Mouse (Mus musculus) CH12.LX (cell line): ENCODE data around the gene Nr0b2. TPM values are rescaled to one million over a fixed set of nuclear protein-coding genes. Genes with fewer than 3 reads are reported as not detected.
A peak's percentile ranks its signal among the peaks of the same experiment; 100 is the strongest.

Source experiments
- DNase-seq: peaks from one replicate; pipeline ENCODE4 v3.0.0-alpha.2; 2013; ENCODE audit errors: extremely low read depth
- H3K27ac ChIP-seq: 2 replicates; pipeline ENCODE4 v1.5.1; 2012; ENCODE audit warnings: low read depth, mild to moderate bottlenecking, control low read depth, moderate library complexity; ENCODE audit not compliant: insufficient read depth
- H3K27me3 ChIP-seq: replicated peaks from 2 replicates; pipeline ENCODE3; 2012; ENCODE audit warnings: inconsistent platforms
- H3K36me3 ChIP-seq, 2 experiments: replicated peaks in 1 of 2; 2 replicates each; pipeline versions ENCODE3 to v1.6.1; 2012; ENCODE audit warnings: inconsistent platforms in 1 of 2, low read length in 1 of 2, mild to moderate bottlenecking in 1 of 2, mixed read lengths in 1 of 2, moderate library complexity in 1 of 2; ENCODE audit not compliant: control insufficient read depth in 1 of 2, insufficient read depth in 1 of 2
- H3K4me1 ChIP-seq, 2 experiments: 2 replicates each; pipeline ENCODE4 v1.6.1; 2012; ENCODE audit warnings: inconsistent platforms in 1 of 2, moderate library complexity in 1 of 2; ENCODE audit not compliant: insufficient read depth in 2 of 2, control insufficient read depth in 1 of 2
- H3K4me2 ChIP-seq: 2 replicates; pipeline ENCODE4 v1.6.1; 2012; ENCODE audit warnings: low read depth, mild to moderate bottlenecking, control low read depth; ENCODE audit not compliant: poor library complexity, insufficient read depth, severe bottlenecking
- H3K4me3 ChIP-seq, 3 experiments: fragments of 150-350 bp in 1 of 3; sonication (generic) in 1 of 3; replicated peaks in 1 of 3; 2 replicates each; pipeline versions ENCODE3 to v1.5.1; 2011 to 2012; ENCODE audit warnings: low read depth in 2 of 3, low read length in 2 of 3, mild to moderate bottlenecking in 2 of 3, moderate library complexity in 2 of 3, control low read depth in 1 of 3, improper control_type of control experiment in 1 of 3, inconsistent platforms in 1 of 3, mixed read lengths in 1 of 3; ENCODE audit not compliant: poor library complexity in 1 of 3
- H3K79me2 ChIP-seq: replicated peaks from 2 replicates; pipeline ENCODE4 v1.6.1; 2012; ENCODE audit warnings: mild to moderate bottlenecking, moderate library complexity; ENCODE audit not compliant: control insufficient read depth, poor library complexity, insufficient read depth, severe bottlenecking; ENCODE audit errors: extremely low read depth
- H3K9ac ChIP-seq: 2 replicates; pipeline ENCODE4 v1.6.1; 2012; ENCODE audit warnings: low read depth, mild to moderate bottlenecking, control low read depth, moderate library complexity; ENCODE audit not compliant: insufficient read depth
- H3K9me3 ChIP-seq: replicated peaks from 2 replicates; pipeline ENCODE3; 2012; ENCODE audit warnings: low read length, inconsistent platforms, mixed read lengths
- CHD1 ChIP-seq: IDR thresholded peaks from 2 replicates; pipeline ENCODE4 v1.6.1; 2012; ENCODE audit warnings: low read depth, low read length, improper control_type of control experiment, inconsistent platforms
- CHD2 ChIP-seq: IDR thresholded peaks from 2 replicates; pipeline ENCODE4 v1.6.1; 2011; ENCODE audit warnings: low read length, improper control_type of control experiment
- CTCF ChIP-seq, 2 experiments: IDR thresholded peaks in 1 of 2; conservative IDR thresholded peaks in 1 of 2; 2 replicates each; pipeline ENCODE4 v1.5.1; 2011 to 2012; ENCODE audit warnings: low read depth in 2 of 2, low read length in 2 of 2, improper control_type of control experiment in 1 of 2, inconsistent platforms in 1 of 2, mild to moderate bottlenecking in 1 of 2, moderate library complexity in 1 of 2
- E2F4 ChIP-seq: IDR thresholded peaks from 2 replicates; pipeline ENCODE4 v1.6.1; 2011; ENCODE audit warnings: low read depth, low read length, improper control_type of control experiment; ENCODE audit not compliant: insufficient replicate concordance
- ELF1 ChIP-seq: IDR thresholded peaks from 2 replicates; pipeline ENCODE4 v1.6.1; 2014; ENCODE audit warnings: low read depth, mild to moderate bottlenecking, inconsistent platforms, low read length, improper control_type of control experiment
- GABPA ChIP-seq: IDR thresholded peaks from 2 replicates; pipeline ENCODE4 v1.6.1; 2012; ENCODE audit warnings: low read depth, low read length, improper control_type of control experiment, inconsistent platforms; ENCODE audit not compliant: insufficient replicate concordance
- JUN ChIP-seq: IDR thresholded peaks from 2 replicates; pipeline ENCODE4 v1.6.1; 2011; ENCODE audit warnings: low read depth, mild to moderate bottlenecking, low read length, improper control_type of control experiment, moderate library complexity; ENCODE audit not compliant: insufficient read depth
- MXI1 ChIP-seq: IDR thresholded peaks from 2 replicates; pipeline ENCODE4 v1.6.1; 2011; ENCODE audit warnings: mild to moderate bottlenecking, low read depth, low read length, improper control_type of control experiment
- NELFE ChIP-seq: IDR thresholded peaks from 2 replicates; pipeline ENCODE4 v1.6.1; 2011; ENCODE audit warnings: low read depth, low read length, improper control_type of control experiment
- PAX5 ChIP-seq: IDR thresholded peaks from 2 replicates; pipeline ENCODE4 v1.6.1; 2012; ENCODE audit warnings: low read length, inconsistent platforms, mixed read lengths
- RAD21 ChIP-seq: IDR thresholded peaks from 2 replicates; pipeline ENCODE4 v1.6.1; 2011; ENCODE audit warnings: low read depth, mild to moderate bottlenecking, low read length, improper control_type of control experiment, moderate library complexity
- SIN3A ChIP-seq: IDR thresholded peaks from 2 replicates; pipeline ENCODE4 v1.6.1; 2012; ENCODE audit warnings: low read length, improper control_type of control experiment, inconsistent platforms
- SMC3 ChIP-seq: IDR thresholded peaks from 2 replicates; pipeline ENCODE4 v1.6.1; 2011; ENCODE audit warnings: low read depth, low read length, improper control_type of control experiment
- TCF12 ChIP-seq: IDR thresholded peaks from 2 replicates; pipeline ENCODE4 v1.6.1; 2014; ENCODE audit warnings: low read depth, mild to moderate bottlenecking, inconsistent platforms, low read length, improper control_type of control experiment
- ZC3H11A ChIP-seq: IDR thresholded peaks from 2 replicates; pipeline ENCODE4 v1.6.1; 2012; ENCODE audit warnings: low read depth, mild to moderate bottlenecking, inconsistent platforms, low read length, improper control_type of control experiment
- dilution Hi-C: fragments of 300-500 bp; cut with MboI; formaldehyde crosslinking; loops from 2 replicates; pipeline ENCODE4 v1.14.3; 2020; ENCODE audit warnings: low sequenced_read_pairs; ENCODE audit not compliant: extremely low pct_unique_long_range_greater_than_20kb, extremely low pct_ligation_motif_present
- in situ Hi-C: fragments of 300-500 bp; cut with MboI; formaldehyde crosslinking; loops from 3 replicates; pipeline ENCODE4 v1.14.3; 2019; ENCODE audit warnings: low sequenced_read_pairs, low pct_ligation_motif_present, low pct_unique_long_range_greater_than_20kb, mixed read lengths
- polyA plus RNA-seq: library from polyadenylated mRNA; unstranded; fragments of >175 nt; gene quantifications from 2 replicates; pipeline ENCODE4 v1.2.1, GENCODE M21; 2012; ENCODE audit warnings: low read depth; ENCODE audit not compliant: insufficient read length
- total RNA-seq, 2 experiments: library from RNA; depleted of rRNA; stranded (reverse); fragments of 300-350 nt in 1 of 2; fragments of >200 nt in 1 of 2; gene quantifications; 2 replicates each; pipeline ENCODE4 v1.2.3; 2012 to 2014

Nr0b2 gene
- total and polyA plus RNA-seq, 3 experiments = not detected

GRCm38 (mm10) chr4:133600306-133600705, 47.1 kb downstream of the Nr0b2 start:
- TF ChIP-seq NELFE (no peak), ELF1 (0 out of 2 replicates have a peak, but pooled peaks have one; percentile 22), TCF12 (no peak), MXI1 (no peak)
- in situ Hi-C loops = no loop called here
- Histone ChIP-seq H3K27me3 (no peaks in the 10 kb centered on the region), H3K9ac (peak overlapping the region; percentile 44), H3K27ac (peak overlapping the region; percentile 87), H3K4me3 (peak overlapping the region in 2 of 3 experiments; percentile 49 to 52), H3K4me1 (peaks cover 13 to 41% of the 10 kb centered on the region in 2 experiments), H3K4me2 (peak overlapping the region; percentile 80), H3K79me2 (no peaks in the 10 kb centered on the region), H3K36me3 (peaks cover 5 to 36% of the 10 kb centered on the region in 2 experiments), H3K9me3 (no peaks in the 10 kb centered on the region)
- dilution Hi-C loops = no loop called here
- no peak for DNase-seq

DNA sequence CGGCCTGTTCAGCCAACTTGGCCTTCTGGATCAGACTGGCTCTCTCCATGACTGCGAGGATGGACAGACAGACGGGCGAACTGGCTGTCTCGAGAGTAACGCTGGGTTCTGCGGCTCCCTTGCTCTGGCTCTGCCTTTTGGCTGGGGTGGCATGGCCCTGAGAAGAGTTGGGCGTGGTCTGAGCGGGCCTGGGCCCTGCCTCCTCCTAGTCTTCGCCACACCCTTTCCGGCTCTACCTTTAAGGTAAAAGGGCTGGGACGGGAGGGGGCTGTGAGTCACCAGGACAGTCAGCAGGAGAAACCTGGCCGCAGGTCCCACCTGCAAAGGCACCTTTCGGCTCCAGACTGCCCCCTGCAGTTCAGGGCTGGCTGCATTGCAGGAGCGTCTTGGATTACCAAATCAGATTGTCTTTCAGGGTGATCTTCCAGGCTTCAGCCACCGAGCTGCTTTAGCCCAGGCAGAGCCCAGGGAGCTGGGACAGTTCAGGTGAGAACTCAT, 48.6 kb downstream of the Nr0b2 start, which contains the start of gene Sfn:
Gene Sfn, minus strand, starts transcription at position 448 of the 498 bp plus-strand sequence.
- Histone ChIP-seq H3K4me3 (no peak within 1 kb of the TSS), H3K9ac (no peak within 1 kb of the TSS), H3K36me3 (peaks cover 19 to 50% of the 10 kb centered on the region in 2 experiments), H3K27ac (no peak within 1 kb of the TSS), H3K9me3 (no peaks in the 10 kb centered on the region)
- no peak for TF ChIP-seq PAX5
- TF ChIP-seq CHD2 = no peak
- TF ChIP-seq SIN3A = no peak
- TF ChIP-seq SMC3 = peak; percentile 35
- peak in 1 of 2 experiments; percentile 54; a peak in 2 of 4 replicates for TF ChIP-seq CTCF (conservative IDR thresholded peaks at IDR 0.05 in 1 of 2, IDR thresholded peaks at IDR 0.05 in 1 of 2; ENCODE audit: low read depth in 2 of 2, low read length in 2 of 2)
- no peak for TF ChIP-seq E2F4
- TF ChIP-seq RAD21 = peak; percentile 8
- no peak for TF ChIP-seq ZC3H11A
- TF ChIP-seq, all 38 proteins: peak for 3
- H3K4me2 ChIP-seq = no peak within 1 kb of the TSS
- dilution Hi-C loops (no loop called here), in situ Hi-C loops (no loop called here)
- DNase-seq = no peak
- peaks cover 7 to 32% of the 10 kb centered on the region in 2 experiments for H3K4me1 ChIP-seq
- no peaks in the 10 kb centered on the region for H3K79me2 ChIP-seq
- H3K27me3 ChIP-seq = no peaks in the 10 kb centered on the region

DNA sequence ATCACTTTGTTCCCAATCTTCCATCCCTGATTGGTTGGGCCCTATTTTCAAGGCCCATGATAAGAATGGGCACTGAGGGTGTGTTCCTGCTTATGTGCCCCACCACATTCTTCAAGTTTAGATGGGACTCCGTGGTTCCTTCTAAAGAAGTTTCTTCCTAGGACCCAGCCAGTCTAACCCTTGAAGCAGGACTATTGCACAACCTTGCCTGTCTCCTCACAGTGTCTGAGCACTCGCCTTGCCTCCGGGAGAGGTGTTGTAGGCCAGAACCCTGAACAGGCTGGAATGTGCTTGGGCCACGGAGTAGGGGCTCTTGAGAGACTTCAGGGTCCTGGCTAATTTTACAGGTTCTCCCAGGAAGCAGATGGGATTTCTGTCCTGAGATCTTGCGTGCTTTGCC, 49.9 kb downstream of the Nr0b2 start:
- Histone ChIP-seq H3K27ac (no peak overlapping the region), H3K79me2 (no peaks in the 10 kb centered on the region), H3K4me3 (no peak overlapping the region), H3K4me1 (peaks cover 5 to 25% of the 10 kb centered on the region in 2 experiments), H3K9ac (no peak overlapping the region), H3K36me3 (peaks cover 24 to 63% of the 10 kb centered on the region in 2 experiments), H3K9me3 (no peaks in the 10 kb centered on the region), H3K4me2 (no peak overlapping the region), H3K27me3 (no peaks in the 10 kb centered on the region)
- dilution Hi-C loops = no loop called here
- DNase-seq = no peak
- TF ChIP-seq GABPA (no peak), CHD1 (no peak), JUN (no peak)
- in situ Hi-C loops = no loop called here
